Mouse (Mus musculus) olfactory bulb, adult 2 months (tissue): ENCODE data around the gene Id3.

ENCODE experiments used
- CTCF ChIP-seq: fragments of 200-500 bp; IDR thresholded peaks from 2 replicates; pipeline ENCODE4 v1.5.1; 2012; ENCODE audit warnings: low read depth, mild to moderate bottlenecking, low read length, moderate library complexity; ENCODE audit not compliant: insufficient read depth
- POLR2A ChIP-seq: fragments of 200-500 bp; IDR thresholded peaks from 2 replicates; pipeline ENCODE4 v1.6.1; 2012; ENCODE audit warnings: mild to moderate bottlenecking, low read depth, low read length, moderate library complexity; ENCODE audit not compliant: insufficient read depth

DNA sequence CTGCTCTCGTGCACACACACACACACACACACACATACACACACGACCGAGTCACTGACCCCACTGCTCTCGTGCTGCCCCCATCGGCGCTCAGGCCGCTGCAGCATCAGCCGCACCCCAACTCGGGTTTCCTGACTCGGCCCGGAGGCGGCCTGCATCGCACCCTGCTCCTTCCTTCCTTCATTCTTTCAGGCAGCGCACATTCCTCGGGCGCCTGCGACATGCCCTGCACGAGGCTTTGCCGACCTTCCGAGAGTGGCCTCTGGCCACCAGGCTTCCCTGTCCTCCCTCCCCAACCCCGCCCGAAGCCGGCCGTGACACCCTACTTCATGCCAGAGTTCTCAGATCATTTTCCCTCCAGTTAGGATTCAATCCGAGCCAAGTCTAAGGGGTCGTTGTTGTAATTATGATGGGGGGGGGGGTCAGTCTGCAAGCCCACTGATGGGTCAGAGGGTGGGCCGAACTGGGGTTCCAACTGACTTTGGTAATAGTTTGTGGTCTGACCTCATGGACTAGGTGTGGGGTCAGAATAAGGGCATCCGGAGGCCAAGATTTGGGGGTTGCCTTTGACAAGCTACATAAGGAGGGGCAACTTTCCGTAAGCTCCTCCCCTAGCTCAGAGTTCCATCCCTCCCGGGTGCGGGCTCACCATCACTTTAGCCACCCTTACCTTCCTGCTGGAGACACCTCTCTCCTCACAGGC, 5.2 kb downstream of the Id3 start:
- TF ChIP-seq POLR2A (no peak), CTCF (no peak)
